Mouse (Mus musculus): ENCODE data around the gene B430305J03Rik. TPM values are rescaled to one million over a fixed set of nuclear protein-coding genes. Genes with fewer than 3 reads are reported as not detected.

Gene B430305J03Rik
- polyA plus RNA-seq, 1 experiment from 2014 or later, result not detected

- H3K4me3 ChIP-seq (replicated peaks), result no peak overlapping the region
- no peak for ATAC-seq (ENCODE audit: insufficient read depth)
- H3K36me3 ChIP-seq (replicated peaks), result no peaks in the 10 kb centered on the region
- H3K27me3 ChIP-seq, result no peaks in the 10 kb centered on the region
- H3K4me2 ChIP-seq, result no peak overlapping the region
- H3K9me3 ChIP-seq (replicated peaks), result no peaks in the 10 kb centered on the region
- no peak overlapping the region for H3K27ac ChIP-seq (replicated peaks)
- whole genome bisulfite sequencing (ENCODE audit: insufficient replicate concordance), result 71% methylated on average over 1 of the region's 1 CpGs
- H3K9ac ChIP-seq, result no peak overlapping the region
- no peaks in the 10 kb centered on the region for H3K4me1 ChIP-seq (replicated peaks)
Measured at GRCm38 (mm10) chr3:61349433-61349832, 16.3 kb downstream of the B430305J03Rik start.

GRCm38 (mm10) chr3:61348036-61348614 lies 17.6 kb downstream of the B430305J03Rik start:
- H3K4me3 ChIP-seq (replicated peaks), result no peak overlapping the region
- H3K36me3 ChIP-seq (replicated peaks), result no peaks in the 10 kb centered on the region
- H3K27me3 ChIP-seq, result no peaks in the 10 kb centered on the region
- ATAC-seq (ENCODE audit: insufficient read depth), result no peak
- H3K9me3 ChIP-seq (replicated peaks), result no peaks in the 10 kb centered on the region
- H3K9ac ChIP-seq, result no peak overlapping the region
- no peak overlapping the region for H3K4me2 ChIP-seq
- no peak overlapping the region for H3K27ac ChIP-seq (replicated peaks)
- H3K4me1 ChIP-seq (replicated peaks), result no peaks in the 10 kb centered on the region
- WGBS (ENCODE audit: insufficient replicate concordance), result 55% methylated on average over 4 of the region's 4 CpGs

GRCm38 (mm10) chr3:61345636-61346035 lies 20.1 kb downstream of the B430305J03Rik start:
- no peak for ATAC-seq (ENCODE audit: insufficient read depth)
- Histone ChIP-seq H3K4me3 (replicated peaks) (no peak overlapping the region), H3K9ac (no peak overlapping the region), H3K4me2 (no peak overlapping the region), H3K4me1 (replicated peaks) (no peaks in the 10 kb centered on the region), H3K27me3 (no peaks in the 10 kb centered on the region), H3K27ac (replicated peaks) (no peak overlapping the region), H3K9me3 (replicated peaks) (no peaks in the 10 kb centered on the region), H3K36me3 (replicated peaks) (no peaks in the 10 kb centered on the region)
- 19% methylated on average over 1 of the region's 1 CpGs for WGBS (ENCODE audit: insufficient replicate concordance)

- no peak overlapping the region for H3K9ac ChIP-seq
- 43% methylated on average over 7 of the region's 7 CpGs for WGBS (ENCODE audit: insufficient replicate concordance)
- no peak overlapping the region for H3K4me3 ChIP-seq (replicated peaks)
- H3K9me3 ChIP-seq (replicated peaks), result no peaks in the 10 kb centered on the region
- no peak for ATAC-seq (ENCODE audit: insufficient read depth)
- no peaks in the 10 kb centered on the region for H3K36me3 ChIP-seq (replicated peaks)
- H3K27ac ChIP-seq (replicated peaks), result no peak overlapping the region
- no peaks in the 10 kb centered on the region for H3K27me3 ChIP-seq
- no peaks in the 10 kb centered on the region for H3K4me1 ChIP-seq (replicated peaks)
- H3K4me2 ChIP-seq, result no peak overlapping the region
Measured at GRCm38 (mm10) chr3:61344031-61344430, 21.7 kb downstream of the B430305J03Rik start.

GRCm38 (mm10) chr3:61340321-61340720 lies 25.4 kb downstream of the B430305J03Rik start:
- H3K4me3 ChIP-seq (replicated peaks), result no peak overlapping the region
- no peak overlapping the region for H3K4me2 ChIP-seq
- no peaks in the 10 kb centered on the region for H3K9me3 ChIP-seq (replicated peaks)
- no peak overlapping the region for H3K27ac ChIP-seq (replicated peaks)
- no peak for ATAC-seq (ENCODE audit: insufficient read depth)
- no peaks in the 10 kb centered on the region for H3K36me3 ChIP-seq (replicated peaks)
- H3K9ac ChIP-seq, result no peak overlapping the region
- no peaks in the 10 kb centered on the region for H3K27me3 ChIP-seq
- no peaks in the 10 kb centered on the region for H3K4me1 ChIP-seq (replicated peaks)
- WGBS (ENCODE audit: insufficient replicate concordance), result 74% methylated on average over 5 of the region's 5 CpGs

GRCm38 (mm10) chr3:61337230-61337629 lies 28.5 kb downstream of the B430305J03Rik start:
- H3K9ac ChIP-seq, result no peak overlapping the region
- H3K4me3 ChIP-seq (replicated peaks), result no peak overlapping the region
- ATAC-seq (ENCODE audit: insufficient read depth), result no peak
- WGBS (ENCODE audit: insufficient replicate concordance), result 59% methylated on average over 3 of the region's 3 CpGs
- no peak overlapping the region for H3K27ac ChIP-seq (replicated peaks)
- no peak overlapping the region for H3K4me2 ChIP-seq
- no peaks in the 10 kb centered on the region for H3K36me3 ChIP-seq (replicated peaks)
- H3K4me1 ChIP-seq (replicated peaks), result no peaks in the 10 kb centered on the region
- H3K9me3 ChIP-seq (replicated peaks), result no peaks in the 10 kb centered on the region
- H3K27me3 ChIP-seq, result no peaks in the 10 kb centered on the region

GRCm38 (mm10) chr3:61336205-61336604 lies 29.5 kb downstream of the B430305J03Rik start:
- Histone ChIP-seq H3K27me3 (no peaks in the 10 kb centered on the region), H3K4me2 (no peak overlapping the region), H3K36me3 (replicated peaks) (no peaks in the 10 kb centered on the region), H3K9me3 (replicated peaks) (no peaks in the 10 kb centered on the region), H3K4me3 (replicated peaks) (no peak overlapping the region), H3K27ac (replicated peaks) (no peak overlapping the region), H3K4me1 (replicated peaks) (no peaks in the 10 kb centered on the region), H3K9ac (no peak overlapping the region)
- 21% methylated on average over 2 of the region's 2 CpGs for WGBS (ENCODE audit: insufficient replicate concordance)
- no peak for ATAC-seq (ENCODE audit: insufficient read depth)

GRCm38 (mm10) chr3:61321632-61322031 lies 44.1 kb downstream of the B430305J03Rik start:
- Histone ChIP-seq H3K4me3 (replicated peaks) (no peak overlapping the region), H3K9me3 (replicated peaks) (no peaks in the 10 kb centered on the region), H3K9ac (no peak overlapping the region), H3K4me2 (no peak overlapping the region), H3K4me1 (replicated peaks) (no peaks in the 10 kb centered on the region), H3K27me3 (no peaks in the 10 kb centered on the region), H3K27ac (replicated peaks) (no peak overlapping the region), H3K36me3 (replicated peaks) (no peaks in the 10 kb centered on the region)
- no peak for ATAC-seq (ENCODE audit: insufficient read depth)
- WGBS (ENCODE audit: insufficient replicate concordance), result 29% methylated on average over 6 of the region's 6 CpGs

GRCm38 (mm10) chr3:61320031-61320430 lies 45.7 kb downstream of the B430305J03Rik start:
- WGBS (ENCODE audit: insufficient replicate concordance), result 65% methylated on average over 2 of the region's 2 CpGs
- Histone ChIP-seq H3K27me3 (no peaks in the 10 kb centered on the region), H3K9ac (no peak overlapping the region)

GRCm38 (mm10) chr3:61315002-61315401 lies 50.7 kb downstream of the B430305J03Rik start:
- ATAC-seq (ENCODE audit: insufficient read depth), result no peak
- Histone ChIP-seq H3K4me1 (replicated peaks) (no peaks in the 10 kb centered on the region), H3K36me3 (replicated peaks) (no peaks in the 10 kb centered on the region), H3K27ac (replicated peaks) (no peak overlapping the region), H3K9me3 (replicated peaks) (no peaks in the 10 kb centered on the region), H3K27me3 (no peaks in the 10 kb centered on the region), H3K4me3 (replicated peaks) (no peak overlapping the region), H3K9ac (no peak overlapping the region), H3K4me2 (no peak overlapping the region)
- 37% methylated on average over 2 of the region's 2 CpGs for WGBS (ENCODE audit: insufficient replicate concordance)

More at GRCm38 (mm10) chr3:61320031-61320430, 45.7 kb downstream of the B430305J03Rik start:
- Histone ChIP-seq H3K4me3 (replicated peaks) (no peak overlapping the region), H3K9me3 (replicated peaks) (no peaks in the 10 kb centered on the region), H3K4me2 (no peak overlapping the region), H3K27ac (replicated peaks) (no peak overlapping the region), H3K36me3 (replicated peaks) (no peaks in the 10 kb centered on the region), H3K4me1 (replicated peaks) (no peaks in the 10 kb centered on the region)
- no peak for ATAC-seq (ENCODE audit: insufficient read depth)

All from liver, embryonic 15.5 days (tissue).